Mouse (Mus musculus): ENCODE measurements around the gene Stxbp2. TPM values are rescaled to one million over a fixed set of nuclear protein-coding genes. Genes with fewer than 3 reads are reported as not detected.
A peak's percentile ranks its signal among the peaks of the same experiment; 100 is the strongest.

Gene Stxbp2
- polyA plus RNA-seq, 1 experiment from 2014 or later: 94.2 TPM

- WGBS: 46% methylated on average over 5 of the region's 5 CpGs
These were observed 3.8 kb upstream of the Stxbp2 start for GRCm38 (mm10) chr8:3626971-3627370.

GRCm38 (mm10) chr8:3628014-3628413 lies 2.7 kb upstream of the Stxbp2 start:
- 28% methylated on average over 5 of the region's 5 CpGs for WGBS
- Histone ChIP-seq H3K4me2 (replicated peaks; ENCODE audit: low read depth, low read length) (no peak overlapping the region), H3K36me3 (ENCODE audit: insufficient read depth, low read length) (no peaks in the 10 kb centered on the region), H3K27me3 (replicated peaks; ENCODE audit: insufficient read depth, low read length) (no peaks in the 10 kb centered on the region), H3K4me1 (ENCODE audit: insufficient read depth, low read depth, low read length) (peaks cover 3% of the 10 kb centered on the region; the same call in 1 of the 2 replicates), H3K9ac (replicated peaks; ENCODE audit: low read depth) (no peak overlapping the region), H3K9me3 (ENCODE audit: low read length) (no peaks in the 10 kb centered on the region), H3K4me3 (ENCODE audit: low read depth, low read length) (no peak overlapping the region), H3K27ac (ENCODE audit: low read length) (no peak overlapping the region)
- no peak for ATAC-seq
- peak; percentile 70 for TF ChIP-seq CTCF (IDR thresholded peaks at IDR 0.05)
- no peak for TF ChIP-seq EP300 (IDR thresholded peaks at IDR 0.05)
- DNase-seq (ENCODE audit: low spot score): peak; percentile 69

More at GRCm38 (mm10) chr8:3626971-3627370, 3.8 kb upstream of the Stxbp2 start:
- no peak for DNase-seq (ENCODE audit: low spot score)
- Histone ChIP-seq H3K36me3 (ENCODE audit: insufficient read depth, low read length) (no peaks in the 10 kb centered on the region), H3K4me3 (ENCODE audit: low read depth, low read length) (no peak overlapping the region), H3K27ac (ENCODE audit: low read length) (no peak overlapping the region), H3K4me2 (replicated peaks; ENCODE audit: low read depth, low read length) (no peak overlapping the region), H3K27me3 (replicated peaks; ENCODE audit: insufficient read depth, low read length) (no peaks in the 10 kb centered on the region), H3K9me3 (ENCODE audit: low read length) (no peaks in the 10 kb centered on the region), H3K9ac (replicated peaks; ENCODE audit: low read depth) (no peak overlapping the region), H3K4me1 (ENCODE audit: insufficient read depth, low read depth, low read length) (peaks cover 3% of the 10 kb centered on the region; the same call in 1 of the 2 replicates)
- TF ChIP-seq CTCF (IDR thresholded peaks at IDR 0.05): no peak
- no peak for TF ChIP-seq EP300 (IDR thresholded peaks at IDR 0.05)
- ATAC-seq: no peak

- H3K4me3 ChIP-seq (ENCODE audit: low read depth, low read length): peak overlapping the region; percentile 68
- 11% methylated on average over 8 of the region's 8 CpGs for WGBS
- peak; percentile 67 for ATAC-seq
- TF ChIP-seq EP300 (IDR thresholded peaks at IDR 0.05) (no peak), CTCF (IDR thresholded peaks at IDR 0.05) (no peak)
- H3K27me3 ChIP-seq (replicated peaks; ENCODE audit: insufficient read depth, low read length): no peaks in the 10 kb centered on the region
- no peaks in the 10 kb centered on the region for H3K9me3 ChIP-seq (ENCODE audit: low read length)
- H3K9ac ChIP-seq (replicated peaks; ENCODE audit: low read depth): peak overlapping the region; percentile 62
- peak overlapping the region; percentile 81 for H3K4me2 ChIP-seq (replicated peaks; ENCODE audit: low read depth, low read length)
- peaks cover 3% of the 10 kb centered on the region; the same call in 1 of the 2 replicates for H3K4me1 ChIP-seq (ENCODE audit: insufficient read depth, low read depth, low read length)
- peak overlapping the region; percentile 69 for H3K27ac ChIP-seq (ENCODE audit: low read length)
- peak; percentile 68 for DNase-seq (ENCODE audit: low spot score)
- no peaks in the 10 kb centered on the region; the same call in 1 of the 2 replicates for H3K36me3 ChIP-seq (ENCODE audit: insufficient read depth, low read length)
These were observed 722 bp downstream of the Stxbp2 start for GRCm38 (mm10) chr8:3631478-3631875.

DNA sequence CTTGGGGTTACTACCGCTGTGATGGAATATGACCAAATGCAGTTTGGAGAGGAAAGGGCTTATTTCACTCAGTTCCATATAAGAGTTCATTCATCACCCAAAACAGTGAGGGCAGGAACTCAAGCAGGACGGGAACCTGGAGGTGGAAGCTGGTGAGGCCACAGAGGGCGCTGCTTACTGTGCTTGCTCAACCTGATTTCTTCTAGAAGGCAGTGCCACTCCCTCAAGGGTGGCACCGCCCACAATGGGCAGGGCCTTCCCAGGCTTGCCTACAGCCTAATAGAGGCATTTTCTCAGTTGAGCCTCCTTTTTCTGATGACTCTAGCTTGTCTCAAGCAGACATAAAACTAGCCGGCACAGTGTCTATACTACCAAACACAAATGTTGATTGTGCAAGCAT lies 15.0 kb downstream of the Stxbp2 start:
- Histone ChIP-seq H3K36me3 (ENCODE audit: insufficient read depth, low read length) (no peaks in the 10 kb centered on the region), H3K4me2 (replicated peaks; ENCODE audit: low read depth, low read length) (no peak overlapping the region), H3K27ac (ENCODE audit: low read length) (no peak overlapping the region), H3K9me3 (ENCODE audit: low read length) (no peaks in the 10 kb centered on the region), H3K4me1 (ENCODE audit: insufficient read depth, low read depth, low read length) (no peaks in the 10 kb centered on the region), H3K27me3 (replicated peaks; ENCODE audit: insufficient read depth, low read length) (no peaks in the 10 kb centered on the region), H3K9ac (replicated peaks; ENCODE audit: low read depth) (no peak overlapping the region), H3K4me3 (ENCODE audit: low read depth, low read length) (no peak overlapping the region)
- WGBS: 23% methylated on average over 5 of the region's 5 CpGs
- DNase-seq (ENCODE audit: low spot score) (peak; percentile 82), ATAC-seq (peak; percentile 79)
- peak; percentile 54 for TF ChIP-seq CTCF (IDR thresholded peaks at IDR 0.05)
- no peak for TF ChIP-seq EP300 (IDR thresholded peaks at IDR 0.05)

DNA sequence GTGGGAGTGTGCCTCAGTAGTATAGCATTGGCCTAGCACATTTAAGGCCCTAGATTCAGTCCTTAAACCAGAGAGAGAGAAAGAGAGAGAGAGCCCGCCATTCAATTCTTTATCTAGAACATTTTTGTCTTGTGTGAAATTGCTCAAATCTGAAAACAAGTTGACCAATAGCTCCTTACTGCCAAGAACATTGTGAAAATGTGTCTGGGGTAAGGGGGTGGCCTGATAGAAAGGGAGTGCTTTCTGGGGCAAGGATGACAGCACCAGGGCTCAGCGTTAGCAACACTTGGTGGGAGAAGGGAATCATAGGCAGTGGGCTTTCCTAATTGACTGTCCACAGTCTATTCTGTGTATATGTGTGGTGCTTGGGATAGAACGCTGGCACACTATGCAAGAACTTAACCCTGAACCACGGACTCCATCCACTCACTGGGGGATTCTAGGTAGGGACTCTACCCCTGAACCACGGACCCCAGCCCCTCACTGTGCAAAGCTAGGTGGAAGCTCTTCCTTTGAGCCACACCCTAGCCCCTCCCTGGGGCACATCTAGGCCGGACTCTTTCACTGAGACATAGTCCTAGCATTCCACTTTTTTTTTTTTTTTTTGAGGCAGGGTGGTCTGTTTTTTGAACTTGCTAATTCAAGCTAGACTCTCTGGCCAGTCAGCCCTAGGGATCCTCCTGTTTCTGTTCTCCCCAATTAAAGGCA lies 16.2 kb downstream of the Stxbp2 start:
- Histone ChIP-seq H3K4me3 (ENCODE audit: low read depth, low read length) (no peak overlapping the region), H3K9ac (replicated peaks; ENCODE audit: low read depth) (no peak overlapping the region), H3K36me3 (ENCODE audit: insufficient read depth, low read length) (no peaks in the 10 kb centered on the region), H3K27ac (ENCODE audit: low read length) (peak overlapping the region; percentile 62; the same call in 1 of the 2 replicates), H3K9me3 (ENCODE audit: low read length) (no peaks in the 10 kb centered on the region), H3K4me2 (replicated peaks; ENCODE audit: low read depth, low read length) (no peak overlapping the region), H3K27me3 (replicated peaks; ENCODE audit: insufficient read depth, low read length) (no peaks in the 10 kb centered on the region), H3K4me1 (ENCODE audit: insufficient read depth, low read depth, low read length) (no peaks in the 10 kb centered on the region)
- 65% methylated on average over 6 of the region's 6 CpGs for WGBS
- TF ChIP-seq CTCF (IDR thresholded peaks at IDR 0.05) (no peak), EP300 (IDR thresholded peaks at IDR 0.05) (peak; percentile 59; the same call in 1 of the 2 replicates)
- ATAC-seq (peak; percentile 56), DNase-seq (ENCODE audit: low spot score) (peak; percentile 77)

- no peaks in the 10 kb centered on the region for H3K9me3 ChIP-seq (ENCODE audit: low read length)
- WGBS: 65% methylated on average over 4 of the region's 4 CpGs
- H3K4me3 ChIP-seq (ENCODE audit: low read depth, low read length): no peak overlapping the region
- no peak for DNase-seq (ENCODE audit: low spot score)
- no peak overlapping the region for H3K9ac ChIP-seq (replicated peaks; ENCODE audit: low read depth)
- H3K4me2 ChIP-seq (replicated peaks; ENCODE audit: low read depth, low read length): no peak overlapping the region
- no peaks in the 10 kb centered on the region for H3K27me3 ChIP-seq (replicated peaks; ENCODE audit: insufficient read depth, low read length)
- no peaks in the 10 kb centered on the region for H3K36me3 ChIP-seq (ENCODE audit: insufficient read depth, low read length)
- H3K27ac ChIP-seq (ENCODE audit: low read length): no peak overlapping the region
- TF ChIP-seq CTCF (IDR thresholded peaks at IDR 0.05): no peak
- TF ChIP-seq EP300 (IDR thresholded peaks at IDR 0.05): no peak
- no peak for ATAC-seq
- no peaks in the 10 kb centered on the region for H3K4me1 ChIP-seq (ENCODE audit: insufficient read depth, low read depth, low read length)
These were observed 16.8 kb downstream of the Stxbp2 start for GRCm38 (mm10) chr8:3647561-3647960.

Data from lung, postnatal 0 days (tissue).